Mouse (Mus musculus): ENCODE results near the gene Tshb.

Tshb gene

GRCm38 (mm10) chr3:102736436-102736835 is 46.1 kb downstream of the Tshb start:
- DNase-seq = no peak

GRCm38 (mm10) chr3:102735638-102736037 is 46.9 kb downstream of the Tshb start:
- DNase-seq = no peak

- peak; percentile 77 to 78 for DNase-seq
Observed at GRCm38 (mm10) chr3:102735031-102735558, 47.4 kb downstream of the Tshb start.

- DNase-seq = peak; percentile 68 to 75
Observed at GRCm38 (mm10) chr3:102734313-102735030, 48.0 kb downstream of the Tshb start, which contains the start of gene Tspan2. TSS of gene Tspan2 (plus strand) at chr3:102734529.

GRCm38 (mm10) chr3:102733936-102734312 is 48.6 kb downstream of the Tshb start:
- DNase-seq = peak in 1 of 2 experiments; percentile 16

GRCm38 (mm10) chr3:102733050-102733449 is 49.5 kb downstream of the Tshb start:
- peak; percentile 42 to 50 for DNase-seq

GRCm38 (mm10) chr3:102732619-102733018 is 49.9 kb downstream of the Tshb start:
- DNase-seq = peak; percentile 36 to 40

- DNase-seq = no peak
Observed at GRCm38 (mm10) chr3:102731112-102731511, 51.4 kb downstream of the Tshb start.

GRCm38 (mm10) chr3:102729416-102729815 is 53.1 kb downstream of the Tshb start:
- DNase-seq = no peak
